Mouse (Mus musculus): ENCODE measurements around the gene Sh2d1b1. TPM values are rescaled to one million over a fixed set of nuclear protein-coding genes. Genes with fewer than 3 reads are reported as not detected.
"Not testable (repeated sequence)": the region's sequence is repeated elsewhere in the genome, so short reads cannot be mapped to it uniquely, and the experiment has no call there.

Gene Sh2d1b1
- polyA plus RNA-seq (2016; fragmentation: Nextera tagmentation; extraction: Ambion mirVana): 0.05 TPM in 1 of 2 replicates, not detected in the other

- Histone ChIP-seq H3K9me3 (no peaks in the 10 kb centered on the region), H3K4me1 (no peaks in the 10 kb centered on the region), H3K27ac (replicated peaks) (no peak within 1 kb of the TSS), H3K27me3 (replicated peaks; ENCODE audit: low read depth, poor library complexity, severe bottlenecking) (no peaks in the 10 kb centered on the region), H3K4me3 (no peak within 1 kb of the TSS), H3K36me3 (replicated peaks) (no peaks in the 10 kb centered on the region)
- DNase-seq (ENCODE audit: low spot score): no peak
- 79% methylated on average over 3 of the region's 3 CpGs for WGBS
Measured at GRCm38 (mm10) chr1:170277016-170277415, at the start of gene Sh2d1b1. Gene Sh2d1b1, plus strand, starts transcription at chr1:170277320.

GRCm38 (mm10) chr1:170232688-170233087 lies 44.4 kb upstream of the Sh2d1b1 start, which contains the start of gene Sh2d1b2:
Gene Sh2d1b2, plus strand, starts transcription at chr1:170232749.
- not testable (repeated sequence) for H3K4me1 ChIP-seq; H3K27ac ChIP-seq (replicated peaks)
- WGBS: 79% methylated on average over 6 of the region's 6 CpGs

GRCm38 (mm10) chr1:170245016-170245415 lies 32.1 kb upstream of the Sh2d1b1 start:
- 84% methylated on average over 3 of the region's 3 CpGs for WGBS

More at GRCm38 (mm10) chr1:170232688-170233087, 44.4 kb upstream of the Sh2d1b1 start, which contains the start of gene Sh2d1b2:
- H3K27me3 ChIP-seq (replicated peaks; ENCODE audit: low read depth, poor library complexity, severe bottlenecking); H3K9me3 ChIP-seq; H3K4me3 ChIP-seq; DNase-seq (ENCODE audit: low spot score); H3K36me3 ChIP-seq (replicated peaks): not testable (repeated sequence)

GRCm38 (mm10) chr1:170254893-170255559 lies 22.1 kb upstream of the Sh2d1b1 start:
- Histone ChIP-seq H3K27me3 (replicated peaks; ENCODE audit: low read depth, poor library complexity, severe bottlenecking) (0 out of 2 replicates have a peak, but pooled peaks cover 3% of the 10 kb centered on the region), H3K4me1 (peaks cover 8% of the 10 kb centered on the region), H3K9me3 (no peaks in the 10 kb centered on the region), H3K4me3 (peak overlapping the region; percentile 70), H3K36me3 (replicated peaks) (no peaks in the 10 kb centered on the region), H3K27ac (replicated peaks) (peak overlapping the region; percentile 92)
- WGBS: 26% methylated on average over 30 of the region's 30 CpGs
- DNase-seq (ENCODE audit: low spot score): no peak

More at GRCm38 (mm10) chr1:170245016-170245415, 32.1 kb upstream of the Sh2d1b1 start:
- Histone ChIP-seq H3K36me3 (replicated peaks) (no peaks in the 10 kb centered on the region), H3K4me1 (no peaks in the 10 kb centered on the region), H3K27me3 (replicated peaks; ENCODE audit: low read depth, poor library complexity, severe bottlenecking) (no peaks in the 10 kb centered on the region; the same call in 1 of the 2 replicates), H3K9me3 (no peaks in the 10 kb centered on the region), H3K4me3 (no peak overlapping the region), H3K27ac (replicated peaks) (no peak overlapping the region)
- no peak for DNase-seq (ENCODE audit: low spot score)

GRCm38 (mm10) chr1:170255560-170255910 lies 21.6 kb upstream of the Sh2d1b1 start:
- Histone ChIP-seq H3K27ac (replicated peaks) (peak overlapping the region; percentile 92), H3K36me3 (replicated peaks) (no peaks in the 10 kb centered on the region), H3K4me1 (peaks cover 8% of the 10 kb centered on the region), H3K27me3 (replicated peaks; ENCODE audit: low read depth, poor library complexity, severe bottlenecking) (0 out of 2 replicates have a peak, but pooled peaks cover 3% of the 10 kb centered on the region), H3K9me3 (no peaks in the 10 kb centered on the region), H3K4me3 (peak overlapping the region; percentile 70)
- WGBS: 4% methylated on average over 32 of the region's 32 CpGs
- peak; percentile 91 for DNase-seq (ENCODE audit: low spot score)

- H3K4me3 ChIP-seq: no peak overlapping the region
- no peak overlapping the region for H3K27ac ChIP-seq (replicated peaks)
- H3K27me3 ChIP-seq (replicated peaks; ENCODE audit: low read depth, poor library complexity, severe bottlenecking): no peaks in the 10 kb centered on the region
- no peaks in the 10 kb centered on the region for H3K4me1 ChIP-seq
- H3K9me3 ChIP-seq: peaks cover 8% of the 10 kb centered on the region; the same call in 1 of the 2 replicates
- H3K36me3 ChIP-seq (replicated peaks): no peaks in the 10 kb centered on the region
- no peak for DNase-seq (ENCODE audit: low spot score)
- WGBS: 79% methylated on average over 6 of the region's 6 CpGs
Measured at GRCm38 (mm10) chr1:170270281-170270680, 6.8 kb upstream of the Sh2d1b1 start.

GRCm38 (mm10) chr1:170270696-170271095 lies 6.4 kb upstream of the Sh2d1b1 start:
- Histone ChIP-seq H3K4me1 (no peaks in the 10 kb centered on the region), H3K9me3 (peaks cover 8% of the 10 kb centered on the region; the same call in 1 of the 2 replicates), H3K27me3 (replicated peaks; ENCODE audit: low read depth, poor library complexity, severe bottlenecking) (no peaks in the 10 kb centered on the region), H3K27ac (replicated peaks) (no peak overlapping the region), H3K4me3 (no peak overlapping the region), H3K36me3 (replicated peaks) (no peaks in the 10 kb centered on the region)
- no peak for DNase-seq (ENCODE audit: low spot score)
- WGBS: 87% methylated on average over 4 of the region's 4 CpGs

- H3K4me3 ChIP-seq: no peak overlapping the region
- no peaks in the 10 kb centered on the region for H3K27me3 ChIP-seq (replicated peaks; ENCODE audit: low read depth, poor library complexity, severe bottlenecking)
- H3K27ac ChIP-seq (replicated peaks): no peak overlapping the region
- no peak for DNase-seq (ENCODE audit: low spot score)
- no peaks in the 10 kb centered on the region for H3K36me3 ChIP-seq (replicated peaks)
- no peaks in the 10 kb centered on the region for H3K4me1 ChIP-seq
- no peaks in the 10 kb centered on the region for H3K9me3 ChIP-seq
Measured at GRCm38 (mm10) chr1:170273252-170273651, 3.9 kb upstream of the Sh2d1b1 start.

- Histone ChIP-seq H3K9me3 (no peaks in the 10 kb centered on the region), H3K4me3 (no peak overlapping the region), H3K36me3 (replicated peaks) (no peaks in the 10 kb centered on the region), H3K4me1 (no peaks in the 10 kb centered on the region), H3K27me3 (replicated peaks; ENCODE audit: low read depth, poor library complexity, severe bottlenecking) (no peaks in the 10 kb centered on the region), H3K27ac (replicated peaks) (no peak overlapping the region)
- DNase-seq (ENCODE audit: low spot score): no peak
- WGBS: 81% methylated on average over 4 of the region's 4 CpGs
Measured at GRCm38 (mm10) chr1:170282415-170283129, 5.5 kb downstream of the Sh2d1b1 start.

GRCm38 (mm10) chr1:170292239-170292951 lies 15.3 kb downstream of the Sh2d1b1 start:
- Histone ChIP-seq H3K4me1 (no peaks in the 10 kb centered on the region), H3K9me3 (no peaks in the 10 kb centered on the region), H3K27ac (replicated peaks) (no peak overlapping the region), H3K36me3 (replicated peaks) (no peaks in the 10 kb centered on the region), H3K4me3 (no peak overlapping the region), H3K27me3 (replicated peaks; ENCODE audit: low read depth, poor library complexity, severe bottlenecking) (no peaks in the 10 kb centered on the region)
- 43% methylated on average over 9 of the region's 9 CpGs for WGBS
- DNase-seq (ENCODE audit: low spot score): peak; percentile 48

GRCm38 (mm10) chr1:170293257-170293656 lies 16.1 kb downstream of the Sh2d1b1 start:
- Histone ChIP-seq H3K36me3 (replicated peaks) (no peaks in the 10 kb centered on the region), H3K27ac (replicated peaks) (no peak overlapping the region), H3K4me1 (no peaks in the 10 kb centered on the region), H3K27me3 (replicated peaks; ENCODE audit: low read depth, poor library complexity, severe bottlenecking) (no peaks in the 10 kb centered on the region), H3K4me3 (no peak overlapping the region), H3K9me3 (no peaks in the 10 kb centered on the region)
- 83% methylated on average over 5 of the region's 5 CpGs for WGBS
- DNase-seq (ENCODE audit: low spot score): no peak

GRCm38 (mm10) chr1:170294786-170295570 lies 17.9 kb downstream of the Sh2d1b1 start:
- Histone ChIP-seq H3K36me3 (replicated peaks) (no peaks in the 10 kb centered on the region), H3K4me1 (no peaks in the 10 kb centered on the region), H3K9me3 (no peaks in the 10 kb centered on the region), H3K27me3 (replicated peaks; ENCODE audit: low read depth, poor library complexity, severe bottlenecking) (no peaks in the 10 kb centered on the region), H3K4me3 (no peak overlapping the region), H3K27ac (replicated peaks) (no peak overlapping the region)
- no peak for DNase-seq (ENCODE audit: low spot score)
- WGBS: 82% methylated on average over 15 of the region's 15 CpGs

Data from embryonic facial prominence, embryonic 10.5 days (tissue).